Mouse (Mus musculus): ENCODE measurements around the gene Prr5. TPM values are rescaled to one million over a fixed set of nuclear protein-coding genes. Genes with fewer than 3 reads are reported as not detected.

The Prr5 gene
- total and polyA plus RNA-seq, 2 experiments from 2014 or later = 6.5 to 7.3 TPM

DNA sequence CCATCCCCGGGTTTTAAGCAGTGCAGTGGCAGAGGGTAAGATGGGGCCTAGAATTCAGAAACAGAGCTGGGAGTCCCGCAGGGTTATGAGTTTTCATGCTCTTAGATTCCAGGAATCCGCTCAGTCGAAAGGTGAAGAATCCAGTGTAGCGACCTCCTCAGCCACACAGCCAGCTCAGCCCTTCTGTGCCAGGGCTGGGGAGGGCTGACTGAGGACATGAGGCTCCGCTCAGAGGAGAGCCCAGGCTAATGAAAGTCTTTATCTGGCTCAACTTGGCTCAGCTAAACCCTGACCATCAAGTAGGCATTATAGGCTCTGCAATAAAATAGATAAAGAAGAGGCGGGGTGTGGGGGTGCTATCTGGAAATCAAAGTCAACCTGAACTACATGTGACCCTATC is 16.3 kb upstream of the Prr5 start:
- Histone ChIP-seq H3K9ac (replicated peaks; ENCODE audit: low read depth, low read length) (no peak overlapping the region), H3K4me3 (ENCODE audit: low read depth, low read length) (no peak overlapping the region), H3K4me1 (ENCODE audit: control insufficient read depth, insufficient read depth) (peaks cover 15% of the 10 kb centered on the region; the same call in 1 of the 2 replicates), H3K36me3 (replicated peaks; ENCODE audit: control insufficient read depth, insufficient read depth, low read length) (no peaks in the 10 kb centered on the region), H3K4me2 (ENCODE audit: low read depth, low read length) (no peak overlapping the region), H3K27ac (ENCODE audit: low read depth) (no peak overlapping the region), H3K27me3 (ENCODE audit: control insufficient read depth, insufficient read depth, low read length) (no peaks in the 10 kb centered on the region), H3K9me3 (replicated peaks; ENCODE audit: control insufficient read depth, low read length) (no peaks in the 10 kb centered on the region)
- ATAC-seq (ENCODE audit: insufficient read depth, low read depth) (no peak), DNase-seq (ENCODE audit: low spot score) (no peak)
- no peak for TF ChIP-seq CTCF (IDR thresholded peaks at IDR 0.05; ENCODE audit: low read depth)
- TF ChIP-seq EP300 (IDR thresholded peaks at IDR 0.05; ENCODE audit: low read depth) = no peak
- WGBS = 94% methylated on average over 7 of the region's 7 CpGs

- Histone ChIP-seq H3K9me3 (replicated peaks; ENCODE audit: control insufficient read depth, low read length) (no peaks in the 10 kb centered on the region), H3K27ac (ENCODE audit: low read depth) (peak overlapping the region; percentile 84), H3K4me1 (ENCODE audit: control insufficient read depth, insufficient read depth) (peaks cover 15% of the 10 kb centered on the region; the same call in 1 of the 2 replicates), H3K36me3 (replicated peaks; ENCODE audit: control insufficient read depth, insufficient read depth, low read length) (no peaks in the 10 kb centered on the region), H3K9ac (replicated peaks; ENCODE audit: low read depth, low read length) (peak overlapping the region; percentile 40), H3K27me3 (ENCODE audit: control insufficient read depth, insufficient read depth, low read length) (no peaks in the 10 kb centered on the region), H3K4me3 (ENCODE audit: low read depth, low read length) (peak overlapping the region; percentile 38), H3K4me2 (ENCODE audit: low read depth, low read length) (peak overlapping the region; percentile 68)
- peak; percentile 89 for ATAC-seq (ENCODE audit: insufficient read depth, low read depth)
- peak; percentile 7; the same call in 1 of the 2 replicates for TF ChIP-seq EP300 (IDR thresholded peaks at IDR 0.05; ENCODE audit: low read depth)
- TF ChIP-seq CTCF (IDR thresholded peaks at IDR 0.05; ENCODE audit: low read depth) = peak; percentile 38
- peak; percentile 86 for DNase-seq (ENCODE audit: low spot score)
- 3% methylated on average over 28 of the region's 28 CpGs for WGBS
These were observed 15.1 kb upstream of the Prr5 start for GRCm38 (mm10) chr15:84653979-84654966.

- Histone ChIP-seq H3K4me1 (ENCODE audit: control insufficient read depth, insufficient read depth) (peaks cover 15% of the 10 kb centered on the region; the same call in 1 of the 2 replicates), H3K9me3 (replicated peaks; ENCODE audit: control insufficient read depth, low read length) (no peaks in the 10 kb centered on the region), H3K36me3 (replicated peaks; ENCODE audit: control insufficient read depth, insufficient read depth, low read length) (no peaks in the 10 kb centered on the region), H3K9ac (replicated peaks; ENCODE audit: low read depth, low read length) (no peak overlapping the region), H3K4me3 (ENCODE audit: low read depth, low read length) (no peak overlapping the region), H3K27me3 (ENCODE audit: control insufficient read depth, insufficient read depth, low read length) (no peaks in the 10 kb centered on the region), H3K4me2 (ENCODE audit: low read depth, low read length) (0 out of 2 replicates have a peak overlapping the region, but pooled peaks have one; percentile 68), H3K27ac (ENCODE audit: low read depth) (peak overlapping the region; percentile 84)
- TF ChIP-seq EP300 (IDR thresholded peaks at IDR 0.05; ENCODE audit: low read depth) = no peak
- TF ChIP-seq CTCF (IDR thresholded peaks at IDR 0.05; ENCODE audit: low read depth) = no peak
- WGBS = 46% methylated on average over 10 of the region's 10 CpGs
- ATAC-seq (ENCODE audit: insufficient read depth, low read depth) = no peak
- no peak for DNase-seq (ENCODE audit: low spot score)
These were observed 14.4 kb upstream of the Prr5 start for GRCm38 (mm10) chr15:84654975-84655374.

GRCm38 (mm10) chr15:84656689-84657088 is 12.7 kb upstream of the Prr5 start:
- no peak for DNase-seq (ENCODE audit: low spot score)
- 82% methylated on average over 3 of the region's 3 CpGs for WGBS
- no peaks in the 10 kb centered on the region for H3K27me3 ChIP-seq (ENCODE audit: control insufficient read depth, insufficient read depth, low read length)
- no peaks in the 10 kb centered on the region for H3K36me3 ChIP-seq (replicated peaks; ENCODE audit: control insufficient read depth, insufficient read depth, low read length)
- H3K9ac ChIP-seq (replicated peaks; ENCODE audit: low read depth, low read length) = no peak overlapping the region
- peaks cover 15% of the 10 kb centered on the region; the same call in 1 of the 2 replicates for H3K4me1 ChIP-seq (ENCODE audit: control insufficient read depth, insufficient read depth)
- no peaks in the 10 kb centered on the region for H3K9me3 ChIP-seq (replicated peaks; ENCODE audit: control insufficient read depth, low read length)
- no peak overlapping the region for H3K4me2 ChIP-seq (ENCODE audit: low read depth, low read length)
- no peak for ATAC-seq (ENCODE audit: insufficient read depth, low read depth)
- no peak for TF ChIP-seq CTCF (IDR thresholded peaks at IDR 0.05; ENCODE audit: low read depth)
- no peak for TF ChIP-seq EP300 (IDR thresholded peaks at IDR 0.05; ENCODE audit: low read depth)
- H3K27ac ChIP-seq (ENCODE audit: low read depth) = no peak overlapping the region
- no peak overlapping the region for H3K4me3 ChIP-seq (ENCODE audit: low read depth, low read length)

- no peak overlapping the region for H3K9ac ChIP-seq (replicated peaks; ENCODE audit: low read depth, low read length)
- H3K4me2 ChIP-seq (ENCODE audit: low read depth, low read length) = no peak overlapping the region
- WGBS = 71% methylated on average over 9 of the region's 9 CpGs
- no peak overlapping the region for H3K27ac ChIP-seq (ENCODE audit: low read depth)
- TF ChIP-seq EP300 (IDR thresholded peaks at IDR 0.05; ENCODE audit: low read depth) = no peak
- TF ChIP-seq CTCF (IDR thresholded peaks at IDR 0.05; ENCODE audit: low read depth) = no peak
- no peaks in the 10 kb centered on the region for H3K36me3 ChIP-seq (replicated peaks; ENCODE audit: control insufficient read depth, insufficient read depth, low read length)
- peaks cover 16% of the 10 kb centered on the region; the same call in 1 of the 2 replicates for H3K4me1 ChIP-seq (ENCODE audit: control insufficient read depth, insufficient read depth)
- no peaks in the 10 kb centered on the region for H3K9me3 ChIP-seq (replicated peaks; ENCODE audit: control insufficient read depth, low read length)
- H3K4me3 ChIP-seq (ENCODE audit: low read depth, low read length) = no peak overlapping the region
- no peaks in the 10 kb centered on the region for H3K27me3 ChIP-seq (ENCODE audit: control insufficient read depth, insufficient read depth, low read length)
- ATAC-seq (ENCODE audit: insufficient read depth, low read depth) (no peak), DNase-seq (ENCODE audit: low spot score) (no peak)
These were observed 11.9 kb upstream of the Prr5 start for GRCm38 (mm10) chr15:84657384-84658064.
